Mouse (Mus musculus): ENCODE measurements around the gene Tead2. TPM values are rescaled to one million over a fixed set of nuclear protein-coding genes. Genes with fewer than 3 reads are reported as not detected.

Gene Tead2
- polyA plus RNA-seq, 1 experiment from 2014 or later: 65.9 TPM

GRCm38 (mm10) chr7:45277136-45277760 is 61.7 kb downstream of the Tead2 start, which contains the start of gene Slc6a21:
Gene Slc6a21 (plus strand): TSS chr7:45277513.
- peaks cover 9% of the 10 kb centered on the region for H3K27me3 ChIP-seq
- H3K36me3 ChIP-seq: no peaks in the 10 kb centered on the region
- H3K4me1 ChIP-seq (replicated peaks): peaks cover 5% of the 10 kb centered on the region; the same call in 1 of the 2 replicates
- peak within 1 kb of the TSS; percentile 28 for H3K4me3 ChIP-seq
- H3K4me2 ChIP-seq: peak within 1 kb of the TSS; percentile 54
- no peak within 1 kb of the TSS for H3K27ac ChIP-seq (replicated peaks)
- WGBS: 6% methylated on average over 44 of the region's 44 CpGs
- no peak within 1 kb of the TSS for H3K9ac ChIP-seq
- no peak for ATAC-seq (ENCODE audit: low read depth)
- H3K9me3 ChIP-seq: no peaks in the 10 kb centered on the region

Small RNAs within 50 kb of the gene (microRNA-seq; reads per million reads assigned to microRNA genes)
- gene Mir7055: not detected

Other genes starting within 250 kb of the Tead2 start
- 47.3 and 54.9 TPM in 2 replicates for gene Cpt1c, start 240.9 kb upstream of the Tead2 start, polyA plus RNA-seq (2015; fragmentation: Nextera tagmentation; extraction: Ambion mirVana)
- gene Prmt1, start 229.2 kb upstream of the Tead2 start, polyA plus RNA-seq (2015; fragmentation: Nextera tagmentation; extraction: Ambion mirVana): 612 and 623 TPM in 2 replicates
- gene Irf3, start 218.1 kb upstream of the Tead2 start, polyA plus RNA-seq (2015; fragmentation: Nextera tagmentation; extraction: Ambion mirVana): 60.3 and 67.3 TPM in 2 replicates
- 17.3 and 17.4 TPM in 2 replicates for gene Bcl2l12, start 217.0 kb upstream of the Tead2 start, polyA plus RNA-seq (2015; fragmentation: Nextera tagmentation; extraction: Ambion mirVana)
- 46.2 and 47.2 TPM in 2 replicates for gene Scaf1, start 199.4 kb upstream of the Tead2 start, polyA plus RNA-seq (2015; fragmentation: Nextera tagmentation; extraction: Ambion mirVana)
- 15.0 and 16.5 TPM in 2 replicates for gene Rras, start 197.8 kb upstream of the Tead2 start, polyA plus RNA-seq (2015; fragmentation: Nextera tagmentation; extraction: Ambion mirVana)
- 12.3 and 15.1 TPM in 2 replicates for gene Prr12, start 162.9 kb upstream of the Tead2 start, polyA plus RNA-seq (2015; fragmentation: Nextera tagmentation; extraction: Ambion mirVana)
- 58.9 and 65.6 TPM in 2 replicates for gene Nosip, start 153.3 kb upstream of the Tead2 start, polyA plus RNA-seq (2015; fragmentation: Nextera tagmentation; extraction: Ambion mirVana)
- 16.8 and 17.2 TPM in 2 replicates for gene Prrg2, start 153.1 kb upstream of the Tead2 start, polyA plus RNA-seq (2015; fragmentation: Nextera tagmentation; extraction: Ambion mirVana)
- 127 and 134 TPM in 2 replicates for gene Rcn3, start 123.5 kb upstream of the Tead2 start, polyA plus RNA-seq (2015; fragmentation: Nextera tagmentation; extraction: Ambion mirVana)
- gene Fcgrt, start 111.9 kb upstream of the Tead2 start, polyA plus RNA-seq (2015; fragmentation: Nextera tagmentation; extraction: Ambion mirVana): 25.6 and 27.3 TPM in 2 replicates
- 920 and 971 TPM in 2 replicates for gene Rps11, start 91.3 kb upstream of the Tead2 start, polyA plus RNA-seq (2015; fragmentation: Nextera tagmentation; extraction: Ambion mirVana)
- gene Rpl13a, start 87.0 kb upstream of the Tead2 start, polyA plus RNA-seq (2015; fragmentation: Nextera tagmentation; extraction: Ambion mirVana): 746 and 820 TPM in 2 replicates
- 0.53 TPM in 1 of 2 replicates, not detected in the other for gene Gm45713, start 79.5 kb upstream of the Tead2 start, polyA plus RNA-seq (2015; fragmentation: Nextera tagmentation; extraction: Ambion mirVana)
- 1.3 and 1.5 TPM in 2 replicates for gene Flt3l, start 79.3 kb upstream of the Tead2 start, polyA plus RNA-seq (2015; fragmentation: Nextera tagmentation; extraction: Ambion mirVana)
- 79.9 and 91.9 TPM in 2 replicates for gene Pih1d1, start 61.5 kb upstream of the Tead2 start, polyA plus RNA-seq (2015; fragmentation: Nextera tagmentation; extraction: Ambion mirVana)
- 19.0 and 19.6 TPM in 2 replicates for gene Aldh16a1, start 61.2 kb upstream of the Tead2 start, polyA plus RNA-seq (2015; fragmentation: Nextera tagmentation; extraction: Ambion mirVana)
- 0.78 and 0.83 TPM in 2 replicates for gene Slc17a7, start 51.8 kb upstream of the Tead2 start, polyA plus RNA-seq (2015; fragmentation: Nextera tagmentation; extraction: Ambion mirVana)
- not detected in 2 replicates for gene Gfy, start 36.2 kb upstream of the Tead2 start, polyA plus RNA-seq (2015; fragmentation: Nextera tagmentation; extraction: Ambion mirVana)
- gene Pth2, start 34.8 kb upstream of the Tead2 start, polyA plus RNA-seq (2015; fragmentation: Nextera tagmentation; extraction: Ambion mirVana): not detected in 2 replicates
- gene Ccdc155, start 10.9 kb upstream of the Tead2 start, polyA plus RNA-seq (2015; fragmentation: Nextera tagmentation; extraction: Ambion mirVana): 0.29 and 0.45 TPM in 2 replicates
- 14.6 and 19.8 TPM in 2 replicates for gene Dkkl1, start 3.6 kb upstream of the Tead2 start, polyA plus RNA-seq (2015; fragmentation: Nextera tagmentation; extraction: Ambion mirVana)
- gene Cd37, start 23.4 kb downstream of the Tead2 start, polyA plus RNA-seq (2015; fragmentation: Nextera tagmentation; extraction: Ambion mirVana): 1.5 and 1.8 TPM in 2 replicates
- 0.18 and 0.27 TPM in 2 replicates for gene Slc6a16, start 25.3 kb downstream of the Tead2 start, polyA plus RNA-seq (2015; fragmentation: Nextera tagmentation; extraction: Ambion mirVana)
- gene Slc6a21, start 61.8 kb downstream of the Tead2 start, polyA plus RNA-seq (2015; fragmentation: Nextera tagmentation; extraction: Ambion mirVana): not detected in 2 replicates
- 7.1 and 7.2 TPM in 2 replicates for gene Trpm4, start 118.0 kb downstream of the Tead2 start, polyA plus RNA-seq (2015; fragmentation: Nextera tagmentation; extraction: Ambion mirVana)
- gene Hrc, start 119.5 kb downstream of the Tead2 start, polyA plus RNA-seq (2015; fragmentation: Nextera tagmentation; extraction: Ambion mirVana): 0.55 and 0.74 TPM in 2 replicates
- 18.4 and 20.3 TPM in 2 replicates for gene Ppfia3, start 151.3 kb downstream of the Tead2 start, polyA plus RNA-seq (2015; fragmentation: Nextera tagmentation; extraction: Ambion mirVana)
- 11.1 and 11.6 TPM in 2 replicates for gene Lin7b, start 154.8 kb downstream of the Tead2 start, polyA plus RNA-seq (2015; fragmentation: Nextera tagmentation; extraction: Ambion mirVana)
- gene Snrnp70, start 180.0 kb downstream of the Tead2 start, polyA plus RNA-seq (2015; fragmentation: Nextera tagmentation; extraction: Ambion mirVana): 186 and 225 TPM in 2 replicates
- gene Kcna7, start 189.9 kb downstream of the Tead2 start, polyA plus RNA-seq (2015; fragmentation: Nextera tagmentation; extraction: Ambion mirVana): not detected in 2 replicates
- not detected in 2 replicates for gene Ntf5, start 197.9 kb downstream of the Tead2 start, polyA plus RNA-seq (2015; fragmentation: Nextera tagmentation; extraction: Ambion mirVana)
- gene Lhb, start 205.1 kb downstream of the Tead2 start, polyA plus RNA-seq (2015; fragmentation: Nextera tagmentation; extraction: Ambion mirVana): not detected in 2 replicates
- 21.5 and 25.9 TPM in 2 replicates for gene Gys1, start 219.1 kb downstream of the Tead2 start, polyA plus RNA-seq (2015; fragmentation: Nextera tagmentation; extraction: Ambion mirVana)
- 89.7 and 111 TPM in 2 replicates for gene Ruvbl2, start 222.3 kb downstream of the Tead2 start, polyA plus RNA-seq (2015; fragmentation: Nextera tagmentation; extraction: Ambion mirVana)
- gene Ftl1, start 244.1 kb downstream of the Tead2 start, polyA plus RNA-seq (2015; fragmentation: Nextera tagmentation; extraction: Ambion mirVana): 6,282 and 6,442 TPM in 2 replicates